22 mouse cellular contexts compared by ENCODE assay signal in the genomic region with DNA sequence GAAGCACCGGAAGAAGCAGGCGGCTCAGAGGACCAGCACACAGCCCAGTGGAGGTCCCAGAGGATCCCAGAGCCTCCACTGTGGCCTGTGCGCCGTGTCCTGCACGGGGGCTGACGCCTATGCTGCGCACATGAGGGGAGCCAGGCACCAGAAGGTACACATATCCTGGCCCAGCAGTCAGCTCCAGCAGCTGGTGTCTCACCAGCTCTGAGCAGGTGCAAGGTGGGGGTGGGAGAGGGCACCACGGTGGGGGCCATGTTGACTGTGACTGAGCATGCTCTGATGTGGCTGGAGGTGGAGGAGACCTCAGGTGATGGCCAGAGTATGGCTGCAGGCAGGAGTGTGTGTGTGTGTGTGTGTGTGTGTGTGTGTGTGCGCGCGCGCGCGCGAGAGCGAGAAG. TPM values are rescaled to one million over a fixed set of nuclear protein-coding genes. Genes with fewer than 3 reads are reported as not detected.
A peak's percentile ranks its signal among the peaks of the same experiment; 100 is the strongest.
DNase-seq lines count a peak whose midpoint lies in the region; ATAC-seq and TF ChIP-seq lines count a peak whose summit lies in the region.
"Had no signal": no experiment of that assay in that cellular context is flagged by ENCODE, and none has a peak within 500 bp of the region (broad histone marks: within the 10 kb centered on the region; RNA-seq: fewer than 3 reads in every experiment).

No protein-coding gene starts in this region.

- TF ChIP-seq POLR2A in thymus, adult 2 months (IDR thresholded peaks at IDR 0.05; ENCODE audit: control insufficient read depth, extremely low read depth, insufficient read depth, low read length, poor library complexity), result no peak

- peaks cover 43% of the 10 kb centered on the region for H3K4me1 ChIP-seq in thymus, adult 2 months (replicated peaks; ENCODE audit: control insufficient read depth, insufficient read depth, low read length)
- no peaks in the 10 kb centered on the region for H3K4me1 ChIP-seq in hindbrain, embryonic 14.5 days (replicated peaks; ENCODE audit: control insufficient read depth, insufficient read depth, low read length)

- H3K9me3 ChIP-seq in hindbrain, embryonic 14.5 days (ENCODE audit: control insufficient read depth, low read length), result no peaks in the 10 kb centered on the region
- H3K9me3 ChIP-seq: embryonic facial prominence, embryonic 12.5 days; forebrain, embryonic 15.5 days; heart, embryonic 13.5 days; hindbrain, embryonic 12.5 days had no signal

- TF ChIP-seq CTCF in thymus, adult 2 months (IDR thresholded peaks at IDR 0.05; ENCODE audit: borderline replicate concordance, control insufficient read depth, extremely low read depth, insufficient read depth, low read length, poor library complexity), result peak; percentile 27; the same call in 1 of the 2 replicates

- no peak overlapping the region for H3K4me2 ChIP-seq in hindbrain, embryonic 14.5 days (replicated peaks)
- H3K4me2 ChIP-seq: embryonic facial prominence, embryonic 12.5 days; forebrain, embryonic 15.5 days; heart, embryonic 13.5 days; hindbrain, embryonic 12.5 days had no signal

- intact Hi-C loops in heart, postnatal 36 days (cut with DNase I), result no loop called here

- H3K27ac ChIP-seq in thymus, adult 2 months (ENCODE audit: control insufficient read depth, insufficient read depth, low read length), result 0 out of 2 replicates have a peak overlapping the region, but pooled peaks have one; percentile 15
- no peak overlapping the region for H3K27ac ChIP-seq in hindbrain, embryonic 14.5 days
- H3K27ac ChIP-seq: embryonic facial prominence, embryonic 12.5 days; forebrain, embryonic 15.5 days; heart, embryonic 13.5 days; hindbrain, embryonic 12.5 days; hindbrain, postnatal 0 days had no signal

- ATAC-seq in hindbrain, embryonic 14.5 days (ENCODE audit: low FRiP score), result no peak
- ATAC-seq: forebrain, embryonic 15.5 days; hindbrain, postnatal 0 days; Patski had no signal

- 84% methylated on average over 16 of the region's 16 CpGs for WGBS in thymus, adult 2 months
- WGBS in hindbrain, embryonic 14.5 days, result 93% methylated on average over 16 of the region's 16 CpGs

- H3K27me3 ChIP-seq in thymus, adult 2 months (ENCODE audit: control insufficient read depth, insufficient read depth, low read length), result no peaks in the 10 kb centered on the region; the same call in 1 of the 2 replicates
- peaks cover 20% of the 10 kb centered on the region for H3K27me3 ChIP-seq in hindbrain, embryonic 14.5 days (ENCODE audit: control insufficient read depth, insufficient read depth, low read length)
- H3K27me3 ChIP-seq: Patski had no signal

- no peak overlapping the region for H3K4me3 ChIP-seq in thymus, adult 2 months (ENCODE audit: control insufficient read depth, insufficient read depth, low read length)
- H3K4me3 ChIP-seq in hindbrain, embryonic 14.5 days (replicated peaks; ENCODE audit: low read length), result no peak overlapping the region
- H3K4me3 ChIP-seq: embryonic facial prominence, embryonic 12.5 days; forebrain, embryonic 15.5 days; heart, embryonic 13.5 days; hindbrain, embryonic 12.5 days had no signal

- no peak overlapping the region for H3K9ac ChIP-seq in hindbrain, embryonic 14.5 days
- H3K9ac ChIP-seq: embryonic facial prominence, embryonic 12.5 days; forebrain, embryonic 15.5 days; hindbrain, embryonic 12.5 days had no signal

- no peaks in the 10 kb centered on the region for H3K36me3 ChIP-seq in thymus, adult 2 months (ENCODE audit: control insufficient read depth, insufficient read depth, low read length)
- 0 out of 2 replicates have a peak, but pooled peaks cover 9% of the 10 kb centered on the region for H3K36me3 ChIP-seq in hindbrain, embryonic 14.5 days (replicated peaks; ENCODE audit: control insufficient read depth, insufficient read depth)
- H3K36me3 ChIP-seq: embryonic facial prominence, embryonic 12.5 days; forebrain, embryonic 15.5 days; heart, embryonic 13.5 days had no signal

- no peak for DNase-seq in thymus, adult 2 months
- DNase-seq in thymus, adult 18-20 months, result no peak
- DNase-seq in ZHBTc4 (ENCODE audit: low read depth, low spot score), result peak; percentile 38
- DNase-seq in thymus, postnatal 14 days, result peak; percentile 56
- no peak for DNase-seq in heart, postnatal 36 days
- no peak for DNase-seq in cerebellum, postnatal 25 days
- no peak for DNase-seq in hindbrain, embryonic 14.5 days (ENCODE audit: low spot score)
- DNase-seq: adrenal gland, adult 2 months; adrenal gland, postnatal 36 days; cerebellum, adult 2 months; cerebellum, postnatal 10 days; gastrocnemius, postnatal 36 days; heart, adult 11 months; heart, postnatal 4 days had no signal

RNA-seq across cellular contexts. Expression of gene Zfr2, which starts 9.1 kb away (rescaled TPM):
- 9.1 and 9.6 TPM in 2 replicates for polyA plus RNA-seq in thymus, adult 2 months (2012; rRNA removed)
- 1 to 10 TPM; 2.5 to 3.6 TPM for total RNA-seq in heart, postnatal 36 days (2021)
- polyA plus RNA-seq in hindbrain, embryonic 14.5 days (2014; fragmentation: Nextera tagmentation; extraction: Ambion mirVana), result 24.2 and 25.4 TPM in 2 replicates
- total RNA-seq: common myeloid progenitor, adult 5-6 weeks had no signal

RNA-seq across cellular contexts. Expression of gene Matk, which starts 10.7 kb away (rescaled TPM):
- polyA plus RNA-seq in thymus, adult 2 months (2012; rRNA removed), result 19.5 and 21.0 TPM in 2 replicates
- under 1 TPM; 0.39 to 0.41 TPM for total RNA-seq in heart, postnatal 36 days (2021)
- 30.2 and 37.0 TPM in 2 replicates for polyA plus RNA-seq in hindbrain, embryonic 14.5 days (2014; fragmentation: Nextera tagmentation; extraction: Ambion mirVana)

RNA-seq across cellular contexts. Expression of gene Atcay, which starts 11.4 kb away (rescaled TPM):
- polyA plus RNA-seq in thymus, adult 2 months (2012; rRNA removed), result 2.4 and 2.5 TPM in 2 replicates
- total RNA-seq in heart, postnatal 36 days (2021), result under 1 TPM in 1 of 2 experiments, not detected in 1; 0.11 TPM
- polyA plus RNA-seq in hindbrain, embryonic 14.5 days (2014; fragmentation: Nextera tagmentation; extraction: Ambion mirVana), result 80.2 and 83.1 TPM in 2 replicates
- total RNA-seq: common myeloid progenitor, adult 5-6 weeks; gastrocnemius, adult 8-10 months; gastrocnemius, postnatal 36 days had no signal

RNA-seq across cellular contexts. Expression of gene Mrpl54, which starts 24.7 kb away (rescaled TPM):
- polyA plus RNA-seq in thymus, adult 2 months (2012; rRNA removed), result 102 and 118 TPM in 2 replicates
- 10 to 100 TPM; 95.2 to 97.4 TPM for total RNA-seq in heart, postnatal 36 days (2021)
- 136 and 142 TPM in 2 replicates for polyA plus RNA-seq in hindbrain, embryonic 14.5 days (2014; fragmentation: Nextera tagmentation; extraction: Ambion mirVana)

RNA-seq across cellular contexts. Expression of gene Apba3, which starts 24.7 kb away (rescaled TPM):
- polyA plus RNA-seq in thymus, adult 2 months (2012; rRNA removed), result 125 and 136 TPM in 2 replicates
- 100 to 1,000 TPM; 102 to 108 TPM for total RNA-seq in heart, postnatal 36 days (2021)
- 26.4 and 31.5 TPM in 2 replicates for polyA plus RNA-seq in hindbrain, embryonic 14.5 days (2014; fragmentation: Nextera tagmentation; extraction: Ambion mirVana)

Comparison
In these comparisons a context has a peak if more than half of its experiments do, and no peak if none do; other contexts are left out.
1. DNase-seq: peak in ZHBTc4 (single experiment) and thymus, postnatal 14 days (single experiment); none in thymus, adult 2 months (single experiment), thymus, adult 18-20 months (0 of 2), heart, postnatal 36 days (0 of 2), cerebellum, postnatal 25 days (0 of 2) and hindbrain, embryonic 14.5 days (single experiment).
2. RNA of gene Atcay, which starts 11.4 kb away (polyA plus RNA-seq): 80.2 to 83.1 TPM in hindbrain, embryonic 14.5 days; 2.4 to 2.5 TPM in thymus, adult 2 months; every median in the first group is over 10 times any median in the second.